Mouse (Mus musculus): ENCODE measurements around the gene Myo10.

- TF ChIP-seq GATA1 (IDR thresholded peaks at IDR 0.05; ENCODE audit: low read length) (no peak), TAL1 (IDR thresholded peaks at IDR 0.05; ENCODE audit: low read length) (no peak)
Observed at GRCm38 (mm10) chr15:25609253-25609652, 13.1 kb upstream of the Myo10 start.
